Comparison of ENCODE assay signal across 8 mouse cellular contexts in genomic region chr3:32508666-32509324, GRCm38 (mm10). TPM values are rescaled to one million over a fixed set of nuclear protein-coding genes. Genes with fewer than 3 reads are reported as not detected.
A peak's percentile ranks its signal among the peaks of the same experiment; 100 is the strongest.
DNase-seq lines count a peak whose midpoint lies in the region; ATAC-seq lines count a peak whose summit lies in the region.

No protein-coding gene starts in this region.

- 6% methylated on average over 17 of the region's 17 CpGs for WGBS in intestine, embryonic 15.5 days

- no peaks in the 10 kb centered on the region for H3K36me3 ChIP-seq in intestine, embryonic 15.5 days

- H3K9ac ChIP-seq in intestine, embryonic 15.5 days = no peak overlapping the region

- no peak overlapping the region for H3K4me3 ChIP-seq in intestine, embryonic 15.5 days (replicated peaks)

- peak overlapping the region; percentile 71 for H3K4me2 ChIP-seq in intestine, embryonic 15.5 days (replicated peaks)

- ATAC-seq in intestine, embryonic 15.5 days = no peak
- ATAC-seq in megakaryocyte-erythroid progenitor cell, adult 5-6 weeks (replicated peaks; ENCODE audit: low FRiP score, low TSS enrichment, poor library complexity, severe bottlenecking) = peak; percentile 29

- H3K27ac ChIP-seq in intestine, embryonic 15.5 days = no peak overlapping the region

- intact Hi-C loops in gastrocnemius, postnatal 36 days (cut with DNase I) = loop anchor here (2.0 to 5.0 kb wide), 4 partner anchors 36 to 176 kb away; partner anchors contain the start of gene Pik3ca
- intact Hi-C loops in left cerebral cortex, postnatal 14 days (cut with DNase I) = loop anchor here (1.0 to 5.0 kb wide), 3 partner anchors 46 to 716 kb away; no protein-coding TSS in a partner anchor

- no peaks in the 10 kb centered on the region for H3K9me3 ChIP-seq in intestine, embryonic 15.5 days

- H3K27me3 ChIP-seq in intestine, embryonic 15.5 days (replicated peaks) = no peaks in the 10 kb centered on the region

- DNase-seq in urinary bladder, adult 18-20 months (ENCODE audit: low spot score in 2 of 2) = peak; percentile 18 to 31
- no peak for DNase-seq in urinary bladder, postnatal 10 days (ENCODE audit: low spot score)
- DNase-seq in embryo, embryonic 11.5 days (ENCODE audit: low read depth, low spot score) = peak; percentile 64
- peak; percentile 26 to 29 for DNase-seq in gastrocnemius, postnatal 36 days
- DNase-seq in left cerebral cortex, postnatal 14 days (ENCODE audit: low spot score in 2 of 2) = peak; percentile 79 to 83
- DNase-seq in right cerebral cortex, postnatal 36 days (ENCODE audit: low spot score in 2 of 2) = peak; percentile 46 to 58

- 0 out of 2 replicates have a peak, but pooled peaks cover 3% of the 10 kb centered on the region for H3K4me1 ChIP-seq in intestine, embryonic 15.5 days (replicated peaks)

RNA-seq across cellular contexts. Expression of gene Zfp639, which starts 1.3 kb away (rescaled TPM):
- 10 to 100 TPM; 25.8 TPM for total RNA-seq in gastrocnemius, postnatal 36 days (2021)
- 28.2 and 32.9 TPM in 2 replicates for polyA plus RNA-seq in intestine, embryonic 15.5 days (2015; fragmentation: Nextera tagmentation; extraction: Ambion mirVana)
- total RNA-seq in left cerebral cortex, postnatal 14 days (2021) = 10 to 100 TPM; 34.7 to 37.1 TPM
- total RNA-seq in megakaryocyte-erythroid progenitor cell, adult 5-6 weeks (2014; fragmentation: Nextera tagmentation) = 90.2 and 120 TPM in 2 replicates
- total RNA-seq in megakaryocyte-erythroid progenitor cell, adult 5-6 weeks (2017) = 76.0 and 95.7 TPM in 2 replicates

RNA-seq across cellular contexts. Expression of gene Kcnmb3, which starts 16.8 kb away (rescaled TPM):
- under 1 TPM in 1 of 2 experiments, not detected in 1; 0.35 TPM for total RNA-seq in gastrocnemius, postnatal 36 days (2021)
- polyA plus RNA-seq in intestine, embryonic 15.5 days (2015; fragmentation: Nextera tagmentation; extraction: Ambion mirVana) = not detected in 2 replicates
- under 1 TPM in 1 of 2 experiments, not detected in 1; 0.75 TPM for total RNA-seq in left cerebral cortex, postnatal 14 days (2021)
- total RNA-seq in megakaryocyte-erythroid progenitor cell, adult 5-6 weeks (2014; fragmentation: Nextera tagmentation) = not detected in 2 replicates
- not detected in 2 replicates for total RNA-seq in megakaryocyte-erythroid progenitor cell, adult 5-6 weeks (2017)

RNA-seq across cellular contexts. Expression of gene Mfn1, which starts 20.5 kb away (rescaled TPM):
- 100 to 1,000 TPM; 205 to 239 TPM for total RNA-seq in gastrocnemius, postnatal 36 days (2021)
- polyA plus RNA-seq in intestine, embryonic 15.5 days (2015; fragmentation: Nextera tagmentation; extraction: Ambion mirVana) = 27.3 and 29.7 TPM in 2 replicates
- total RNA-seq in left cerebral cortex, postnatal 14 days (2021) = 100 to 1,000 TPM in 1 of 2 experiments, 10 to 100 TPM in 1; 94.2 to 110 TPM
- total RNA-seq in megakaryocyte-erythroid progenitor cell, adult 5-6 weeks (2014; fragmentation: Nextera tagmentation) = 35.6 and 84.0 TPM in 2 replicates
- total RNA-seq in megakaryocyte-erythroid progenitor cell, adult 5-6 weeks (2017) = 55.0 and 79.6 TPM in 2 replicates
